Mouse (Mus musculus) liver, embryonic 14.5 days (tissue): ENCODE data around the gene Smco3.

ENCODE experiments used
- CTCF ChIP-seq: IDR thresholded peaks from 2 replicates; pipeline ENCODE4 v1.5.1; 2016; ENCODE audit warnings: antibody characterized with exemption, low read depth, control low read depth
- EP300 ChIP-seq: IDR thresholded peaks from 2 replicates; pipeline ENCODE4 v1.6.1; 2016; ENCODE audit warnings: antibody characterized with exemption, low read depth

DNA sequence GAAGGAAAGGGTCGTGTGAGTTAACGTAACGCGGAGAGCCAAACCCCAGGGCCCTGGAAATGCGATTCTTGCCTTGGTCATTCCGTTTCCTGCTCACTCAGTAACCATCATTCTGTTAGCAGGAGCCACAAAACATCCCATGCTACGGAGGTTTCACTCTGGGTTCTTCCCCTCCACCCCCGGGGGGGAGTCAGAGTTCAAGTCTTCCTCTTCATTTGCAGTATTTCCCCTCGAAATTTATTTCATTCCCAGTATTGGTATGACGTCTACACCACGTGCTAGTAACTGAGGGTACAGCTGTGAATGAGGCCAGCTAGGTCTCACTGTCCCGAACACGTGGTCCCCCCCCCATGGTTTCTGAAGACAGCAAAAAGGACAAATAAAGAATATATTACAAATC lies 25.6 kb downstream of the Smco3 start:
- TF ChIP-seq CTCF (no peak), EP300 (no peak)
